Mouse (Mus musculus) neural tube, embryonic 14.5 days (tissue): ENCODE results near the gene BC030870. TPM values are rescaled to one million over a fixed set of nuclear protein-coding genes. Genes with fewer than 3 reads are reported as not detected.

Source experiments
- ATAC-seq: fragments of 200-750 bp; cut with Nextera tagmentation; 2 replicates; pipeline ENCODE4 v1.8.0; 2017; ENCODE audit warnings: low read depth, mild to moderate bottlenecking, moderate TSS enrichment, moderate library complexity
- H3K27ac ChIP-seq: fragments of 300-500 bp; sonication (generic); 2 replicates; pipeline ENCODE4 v1.5.1; 2014; ENCODE audit warnings: low read depth, mild to moderate bottlenecking, control low read depth, low read length, moderate library complexity, mixed read lengths
- H3K27me3 ChIP-seq: fragments of 300-500 bp; sonication (generic); 2 replicates; pipeline ENCODE4 v1.6.1; 2014; ENCODE audit warnings: low read length; ENCODE audit not compliant: control insufficient read depth, insufficient read depth
- H3K36me3 ChIP-seq: fragments of 300-500 bp; sonication (generic); 2 replicates; pipeline ENCODE4 v1.6.1; 2014; ENCODE audit warnings: low read length, mixed read lengths; ENCODE audit not compliant: control insufficient read depth, insufficient read depth
- H3K4me1 ChIP-seq: fragments of 300-500 bp; sonication (generic); 2 replicates; pipeline ENCODE4 v1.6.1; 2014; ENCODE audit warnings: low read length; ENCODE audit not compliant: control insufficient read depth, insufficient read depth
- H3K4me2 ChIP-seq: fragments of 300-500 bp; sonication (generic); 2 replicates; pipeline ENCODE4 v1.6.1; 2014; ENCODE audit warnings: mild to moderate bottlenecking, low read depth, low read length, control low read depth
- H3K4me3 ChIP-seq: fragments of 300-500 bp; sonication (generic); 2 replicates; pipeline ENCODE4 v1.5.1; 2014; ENCODE audit warnings: low read depth, low read length, control low read depth, mixed read lengths
- H3K9ac ChIP-seq: fragments of 300-500 bp; sonication (generic); replicated peaks from 2 replicates; pipeline ENCODE4 v1.6.1; 2014; ENCODE audit warnings: low read depth, mild to moderate bottlenecking, control low read depth, low read length, mixed read lengths
- H3K9me3 ChIP-seq: fragments of 300-500 bp; sonication (generic); 2 replicates; pipeline ENCODE4 v1.6.1; 2016; ENCODE audit warnings: low read length; ENCODE audit not compliant: control insufficient read depth
- WGBS: fragments of 180-500 bp; shearing (Covaris S2); extraction: QIAGEN DNeasy Blood & Tissue Kit; methylation state at CpG from one replicate; pipeline ENCODE4 v1.1.7; 2014; 5-methylcytosine and 5-hydroxymethylcytosine counted together
- polyA plus RNA-seq: library from polyadenylated mRNA; unstranded; fragments of >200 nt; fragmentation: Nextera tagmentation; extraction: Ambion mirVana; gene quantifications from 2 replicates; pipeline ENCODE4 v1.2.1, GENCODE M21; 2014

Gene BC030870
- polyA plus RNA-seq, 1 experiment from 2014 or later: not detected

DNA sequence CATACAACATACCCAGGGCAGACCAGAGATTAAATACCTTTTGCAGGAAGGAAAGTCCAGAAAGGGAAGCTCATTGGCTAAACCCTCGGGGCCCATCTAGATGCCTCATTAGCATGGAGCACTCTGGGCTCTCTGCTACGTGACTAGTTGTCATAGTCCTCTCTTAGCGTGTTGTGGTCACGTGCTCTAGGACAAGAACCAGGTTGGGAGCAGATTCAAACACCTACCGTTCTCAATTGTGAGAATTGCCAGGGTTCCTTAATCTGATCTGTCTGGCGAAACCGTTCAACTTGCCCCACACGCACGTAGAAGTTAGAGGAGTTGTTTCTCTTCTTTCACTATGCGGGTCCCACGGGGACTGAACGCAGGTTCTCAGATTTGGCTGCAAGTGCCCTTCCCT lies 41.2 kb downstream of the BC030870 start:
- H3K27me3 ChIP-seq: no peaks in the 10 kb centered on the region
- no peaks in the 10 kb centered on the region for H3K4me1 ChIP-seq
- no peak overlapping the region for H3K4me2 ChIP-seq
- H3K36me3 ChIP-seq: no peaks in the 10 kb centered on the region
- no peak overlapping the region for H3K27ac ChIP-seq
- WGBS: 87% methylated on average over 12 of the region's 12 CpGs
- H3K4me3 ChIP-seq: no peak overlapping the region
- no peak for ATAC-seq
- H3K9ac ChIP-seq: no peak overlapping the region
- no peaks in the 10 kb centered on the region for H3K9me3 ChIP-seq

DNA sequence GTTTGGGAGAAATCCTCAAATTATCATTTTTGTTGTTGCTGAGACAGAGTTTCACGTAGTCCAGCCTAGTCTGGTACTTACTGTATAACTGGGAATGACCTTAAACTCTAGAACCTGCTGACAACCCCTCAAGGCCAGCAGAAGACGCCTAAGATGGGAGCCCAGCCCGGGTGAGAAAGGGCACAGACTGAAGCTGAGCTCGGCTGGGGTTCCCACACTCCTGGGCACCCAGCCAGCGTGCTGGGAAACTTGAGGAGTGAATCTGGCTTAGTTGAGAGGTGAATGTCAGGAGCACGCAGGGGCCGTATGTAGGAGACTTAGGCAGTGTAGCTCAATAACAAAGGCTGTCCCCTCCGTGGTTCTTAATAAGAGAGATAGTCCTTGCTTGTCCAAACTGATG lies 41.7 kb downstream of the BC030870 start:
- Histone ChIP-seq H3K36me3 (no peaks in the 10 kb centered on the region), H3K4me1 (no peaks in the 10 kb centered on the region), H3K9me3 (no peaks in the 10 kb centered on the region), H3K9ac (no peak overlapping the region), H3K4me3 (no peak overlapping the region), H3K4me2 (no peak overlapping the region), H3K27me3 (no peaks in the 10 kb centered on the region), H3K27ac (no peak overlapping the region)
- no peak for ATAC-seq
- 75% methylated on average over 8 of the region's 8 CpGs for WGBS

GRCm38 (mm10) chr8:65085680-65086079 lies 43.7 kb downstream of the BC030870 start:
- ATAC-seq: no peak
- H3K36me3 ChIP-seq: no peaks in the 10 kb centered on the region
- no peak overlapping the region for H3K4me2 ChIP-seq
- H3K4me1 ChIP-seq: no peaks in the 10 kb centered on the region
- H3K9me3 ChIP-seq: no peaks in the 10 kb centered on the region
- H3K9ac ChIP-seq: no peak overlapping the region
- no peaks in the 10 kb centered on the region for H3K27me3 ChIP-seq
- no peak overlapping the region for H3K27ac ChIP-seq
- no peak overlapping the region for H3K4me3 ChIP-seq
- 78% methylated on average over 2 of the region's 2 CpGs for WGBS

GRCm38 (mm10) chr8:65080731-65081130 lies 48.6 kb downstream of the BC030870 start:
- H3K4me3 ChIP-seq: no peak overlapping the region
- H3K4me1 ChIP-seq: no peaks in the 10 kb centered on the region
- no peaks in the 10 kb centered on the region for H3K9me3 ChIP-seq
- ATAC-seq: no peak
- H3K4me2 ChIP-seq: no peak overlapping the region
- no peaks in the 10 kb centered on the region for H3K36me3 ChIP-seq
- no peak overlapping the region for H3K9ac ChIP-seq
- no peak overlapping the region for H3K27ac ChIP-seq
- H3K27me3 ChIP-seq: no peaks in the 10 kb centered on the region
- WGBS: 84% methylated on average over 9 of the region's 9 CpGs

- Histone ChIP-seq H3K36me3 (no peaks in the 10 kb centered on the region), H3K9me3 (no peaks in the 10 kb centered on the region), H3K27me3 (no peaks in the 10 kb centered on the region), H3K4me1 (no peaks in the 10 kb centered on the region), H3K4me3 (no peak within 1 kb of the TSS), H3K27ac (no peak within 1 kb of the TSS), H3K9ac (no peak within 1 kb of the TSS), H3K4me2 (no peak within 1 kb of the TSS)
- ATAC-seq: no peak
- 96% methylated on average over 2 of the region's 2 CpGs for WGBS
Measured at GRCm38 (mm10) chr8:65074733-65075132, 54.6 kb downstream of the BC030870 start, which contains the start of gene Gm10663. TSS of gene Gm10663 (plus strand) at chr8:65075033.

DNA sequence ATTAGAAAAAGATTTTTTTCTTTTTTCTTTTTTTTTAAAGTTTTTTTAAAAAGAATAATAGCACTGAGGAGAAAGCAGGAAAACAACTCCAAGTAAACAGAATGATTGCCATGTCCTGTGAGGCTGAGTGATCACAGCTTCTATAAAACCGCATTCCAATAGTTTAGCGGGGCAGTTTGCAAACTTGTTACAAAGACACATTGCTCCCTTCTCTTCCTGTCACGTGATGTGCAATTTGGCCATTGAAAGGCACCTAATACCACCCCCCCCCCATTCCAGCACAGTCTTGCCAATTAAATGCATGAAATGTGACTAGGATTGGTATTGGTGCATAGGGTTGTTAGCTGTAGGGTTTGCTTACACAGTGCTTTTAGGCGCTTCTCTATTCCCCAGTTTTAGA lies 58.4 kb downstream of the BC030870 start:
- H3K36me3 ChIP-seq: no peaks in the 10 kb centered on the region
- H3K4me1 ChIP-seq: no peaks in the 10 kb centered on the region
- ATAC-seq: no peak
- WGBS: 36% methylated on average over 4 of the region's 4 CpGs
- no peak overlapping the region for H3K4me3 ChIP-seq
- no peaks in the 10 kb centered on the region for H3K27me3 ChIP-seq
- H3K27ac ChIP-seq: no peak overlapping the region
- no peak overlapping the region for H3K4me2 ChIP-seq
- no peaks in the 10 kb centered on the region for H3K9me3 ChIP-seq
- no peak overlapping the region for H3K9ac ChIP-seq

GRCm38 (mm10) chr8:65068473-65068819 lies 60.9 kb downstream of the BC030870 start:
- Histone ChIP-seq H3K27me3 (no peaks in the 10 kb centered on the region), H3K9me3 (no peaks in the 10 kb centered on the region), H3K4me1 (no peaks in the 10 kb centered on the region), H3K4me2 (no peak overlapping the region), H3K36me3 (no peaks in the 10 kb centered on the region), H3K27ac (no peak overlapping the region), H3K9ac (no peak overlapping the region), H3K4me3 (no peak overlapping the region)
- ATAC-seq: peak; percentile 54; the same call in 1 of the 2 replicates
- 56% methylated on average over 4 of the region's 4 CpGs for WGBS

GRCm38 (mm10) chr8:65067694-65068472 lies 61.5 kb downstream of the BC030870 start:
- Histone ChIP-seq H3K27me3 (no peaks in the 10 kb centered on the region), H3K36me3 (no peaks in the 10 kb centered on the region), H3K4me2 (no peak overlapping the region), H3K9me3 (no peaks in the 10 kb centered on the region), H3K27ac (no peak overlapping the region), H3K4me1 (no peaks in the 10 kb centered on the region), H3K4me3 (no peak overlapping the region), H3K9ac (no peak overlapping the region)
- ATAC-seq: peak; percentile 68; the same call in 1 of the 2 replicates
- 17% methylated on average over 10 of the region's 10 CpGs for WGBS

DNA sequence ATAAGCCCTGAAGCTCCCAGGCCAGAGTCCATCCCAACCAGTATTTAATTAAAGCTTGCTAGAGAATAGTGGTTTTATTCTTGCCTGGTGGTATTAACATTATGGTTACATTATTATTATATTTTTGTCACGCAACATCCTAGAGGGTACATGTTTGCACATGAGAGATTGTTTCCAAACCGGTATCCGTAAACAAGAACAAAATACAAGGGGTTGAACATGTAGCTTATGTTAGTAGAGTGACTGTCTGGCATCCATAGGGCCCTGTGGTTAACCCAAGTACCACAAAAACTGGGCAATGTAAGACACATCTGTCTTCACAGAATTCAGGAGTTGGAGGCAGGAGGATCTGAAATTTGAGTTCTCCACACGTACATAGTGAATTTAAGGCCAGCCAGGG lies 62.3 kb downstream of the BC030870 start:
- Histone ChIP-seq H3K4me3 (no peak overlapping the region), H3K9me3 (no peaks in the 10 kb centered on the region), H3K4me1 (no peaks in the 10 kb centered on the region), H3K27me3 (no peaks in the 10 kb centered on the region), H3K36me3 (no peaks in the 10 kb centered on the region), H3K4me2 (no peak overlapping the region), H3K27ac (no peak overlapping the region), H3K9ac (no peak overlapping the region)
- ATAC-seq: no peak
- WGBS: 93% methylated on average over 4 of the region's 4 CpGs
